Mouse (Mus musculus) ES-Bruce4 (cell line): Measurements from ENCODE around the gene Pomt1.

Experiments
- CTCF ChIP-seq: IDR thresholded peaks from one replicate; pipeline ENCODE4 v1.8.1; 2011; ENCODE audit warnings: low read depth, low read length
- EP300 ChIP-seq: IDR thresholded peaks from 2 replicates; pipeline ENCODE4 v1.6.1; 2011; ENCODE audit warnings: low read depth, low read length; ENCODE audit not compliant: insufficient read depth
- POLR2A ChIP-seq: IDR thresholded peaks from one replicate; pipeline ENCODE4 v1.8.1; 2011; ENCODE audit warnings: low read length; ENCODE audit not compliant: insufficient read depth

- TF ChIP-seq CTCF (no peak), POLR2A (no peak), EP300 (0 out of 2 replicates have a peak, but pooled peaks have one; percentile 32)
Observed at GRCm38 (mm10) chr2:32235886-32236759, at the start of gene Pomt1.
